Mouse (Mus musculus) adrenal gland, adult 2 months (tissue): ENCODE results near the gene Zbtb7b. TPM values are rescaled to one million over a fixed set of nuclear protein-coding genes. Genes with fewer than 3 reads are reported as not detected.

Experiments used
- DNase-seq: peaks from one replicate; pipeline ENCODE4 v3.0.0; 2021
- polyA plus RNA-seq: library from polyadenylated mRNA; depleted of rRNA; stranded (reverse); fragments of >200 nt; gene quantifications from 2 replicates; pipeline ENCODE4 v1.2.3, GENCODE M21; 2012
- total RNA-seq, 2 experiments: library from RNA; stranded (reverse); gene quantifications; 2 replicates each; pipeline ENCODE4 v1.2.3; 2021

The Zbtb7b gene
- total and polyA plus RNA-seq, 3 experiments = 84.0 to 121 (median 102) TPM

DNA sequence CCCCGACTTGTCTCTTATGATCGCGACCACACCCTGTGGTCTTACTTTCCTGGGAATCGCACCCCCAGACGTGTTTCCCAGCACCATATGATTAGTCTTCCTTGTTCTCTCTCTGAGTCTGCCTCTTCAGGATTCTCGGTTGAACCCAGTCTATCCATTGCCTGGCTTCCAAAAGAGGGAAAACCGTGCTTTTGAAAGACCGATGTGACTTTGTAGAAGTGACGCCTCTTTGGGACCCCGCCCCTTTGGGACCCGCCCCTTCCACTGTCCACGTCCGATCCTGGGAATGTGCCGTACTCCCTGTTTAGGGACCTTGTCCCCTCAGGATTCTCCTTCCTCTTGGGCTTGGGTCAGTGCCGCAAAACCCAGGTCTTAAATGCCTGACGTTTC, 24.3 kb upstream of the Zbtb7b start:
- DNase-seq = peak; percentile 90

DNA sequence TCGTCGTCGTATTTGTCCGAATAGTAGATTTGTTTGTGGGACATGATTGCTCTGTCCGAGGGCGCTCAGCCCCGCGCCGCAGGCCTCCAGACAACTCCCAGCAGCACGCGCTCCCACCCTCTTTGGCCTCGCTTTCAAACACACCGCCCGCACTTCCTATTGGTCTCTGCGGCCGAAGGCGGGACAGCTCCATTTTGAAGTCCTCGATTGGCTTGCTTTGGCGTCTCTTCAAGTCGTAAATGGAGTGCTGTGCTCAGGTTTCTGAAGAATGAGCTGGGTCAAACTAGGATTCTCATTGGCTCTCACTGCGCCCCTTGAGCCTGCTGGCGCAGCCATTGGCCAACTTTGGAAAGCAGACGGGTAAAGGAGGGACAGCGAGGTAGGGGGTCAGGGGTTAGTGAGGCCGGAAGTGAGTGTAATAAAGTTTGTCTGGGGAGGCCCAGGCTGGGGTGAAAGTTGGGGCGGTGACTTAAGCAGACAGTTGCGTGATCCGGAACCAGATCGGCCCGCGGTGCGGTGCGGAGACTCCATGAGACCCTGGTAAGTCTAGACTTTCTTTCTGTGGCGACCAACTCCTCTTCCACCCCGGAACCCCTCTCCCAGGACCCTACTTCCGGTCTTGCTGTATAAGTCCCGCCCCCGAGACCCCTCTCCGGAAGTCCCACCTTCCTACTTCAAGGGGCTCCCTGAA, 23.7 kb upstream of the Zbtb7b start, which contains the start of the genes Cks1b and Shc1:
TSS of gene Cks1b (minus strand) at position 214 of the 691 bp plus-strand sequence.
TSS of gene Shc1 (plus strand) at position 274 of the 691 bp plus-strand sequence.
- DNase-seq = peak; percentile 96

DNA sequence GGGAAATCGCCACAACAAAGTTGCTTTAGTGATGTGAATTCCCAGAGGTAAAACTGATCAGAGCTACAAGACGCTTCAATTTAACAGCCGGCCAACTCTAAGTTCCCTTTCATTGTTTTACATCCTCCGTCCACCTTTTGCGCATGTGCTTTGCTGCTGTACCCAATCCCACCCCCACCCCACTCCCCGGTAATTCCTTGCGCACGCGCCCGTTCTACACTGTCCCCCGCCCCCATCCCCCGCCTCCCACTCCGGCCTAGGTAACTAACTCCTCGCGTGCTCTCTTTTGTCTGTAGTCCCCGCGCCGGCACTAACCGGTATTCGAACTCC, 23.2 kb upstream of the Zbtb7b start:
- DNase-seq = no peak

DNA sequence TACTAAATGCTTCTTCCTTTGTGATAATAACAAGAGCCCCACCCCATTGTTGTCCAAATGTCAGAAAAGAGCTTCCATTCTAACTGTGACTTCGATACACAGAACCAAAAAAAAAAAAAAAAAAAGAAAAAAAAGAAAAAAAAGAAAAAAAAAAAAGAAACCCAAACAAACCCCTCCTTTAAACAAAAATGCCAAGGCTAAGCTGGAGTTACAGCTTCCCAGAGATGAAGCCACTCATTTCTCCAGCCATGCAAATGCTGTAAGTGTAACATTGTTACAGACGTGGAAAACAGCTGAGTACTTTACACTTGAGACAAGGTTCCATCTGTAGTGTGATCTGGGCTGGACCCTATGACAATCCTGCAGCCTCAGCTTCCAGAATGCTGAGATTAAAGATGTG, 22.6 kb upstream of the Zbtb7b start:
- DNase-seq = no peak

DNA sequence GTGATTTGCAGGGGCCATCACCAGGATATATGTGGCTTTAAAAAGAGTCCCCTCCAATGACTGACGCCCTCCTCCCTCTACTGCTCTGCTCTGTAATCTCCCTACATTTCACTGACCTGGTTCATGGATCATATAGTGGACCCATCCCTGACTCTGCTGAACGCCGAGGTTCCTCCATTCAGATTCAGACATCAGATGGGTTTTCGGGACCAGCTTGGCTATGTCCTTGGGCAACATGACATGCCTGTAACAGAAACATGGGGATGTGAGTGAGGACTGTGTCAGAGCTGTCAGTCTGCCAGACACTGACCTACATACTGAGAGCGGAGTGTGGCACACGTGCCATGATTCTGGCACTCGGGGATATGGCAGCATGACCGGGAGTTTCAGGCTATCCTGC, 21.6 kb upstream of the Zbtb7b start:
- no peak for DNase-seq

DNA sequence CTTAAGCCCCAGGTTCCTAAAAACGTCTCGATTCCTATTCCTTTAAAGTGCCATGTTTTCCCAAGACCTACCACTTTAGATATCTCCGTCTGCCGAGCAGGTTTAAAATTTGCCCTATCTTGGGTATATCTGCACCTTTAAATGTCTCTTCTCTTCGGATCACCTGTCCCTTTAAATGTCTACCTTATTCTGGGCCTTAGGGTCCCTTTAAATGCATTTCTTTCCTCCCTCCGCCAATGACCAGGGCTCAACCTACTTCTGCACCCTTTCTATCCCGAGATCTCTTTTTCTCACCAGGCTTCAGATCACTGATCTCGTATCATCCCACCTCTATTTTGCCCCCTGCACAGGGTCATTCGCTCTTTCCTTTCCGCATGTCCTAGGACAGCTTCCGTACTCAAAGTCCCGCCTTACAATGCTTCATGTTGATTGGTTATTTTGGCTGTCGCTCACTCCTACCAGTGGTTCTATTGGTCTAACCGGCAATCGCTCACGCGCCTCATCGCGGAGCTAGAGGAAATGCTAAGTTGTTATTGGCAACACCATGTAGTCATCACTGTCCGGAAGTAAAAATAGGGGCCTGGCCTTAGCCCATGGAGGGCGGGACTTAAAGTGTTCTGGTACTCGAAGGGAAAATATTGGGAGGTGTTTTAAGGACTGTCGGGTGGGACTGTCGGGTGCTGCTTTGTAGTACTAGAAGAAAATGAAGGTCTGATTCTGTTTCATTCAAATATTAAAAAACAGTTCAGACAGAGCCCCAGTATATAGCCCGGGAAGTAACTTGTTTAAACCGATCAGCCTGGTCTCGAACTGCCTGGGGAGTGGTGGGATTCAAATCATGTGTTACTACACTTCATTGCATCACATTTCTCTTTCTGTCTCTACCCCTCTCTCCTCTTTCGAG, 17.2 kb upstream of the Zbtb7b start, which contains the start of gene Flad1:
TSS of gene Flad1 (minus strand) at position 381 of the 904 bp plus-strand sequence.
- DNase-seq = peak; percentile 99

DNA sequence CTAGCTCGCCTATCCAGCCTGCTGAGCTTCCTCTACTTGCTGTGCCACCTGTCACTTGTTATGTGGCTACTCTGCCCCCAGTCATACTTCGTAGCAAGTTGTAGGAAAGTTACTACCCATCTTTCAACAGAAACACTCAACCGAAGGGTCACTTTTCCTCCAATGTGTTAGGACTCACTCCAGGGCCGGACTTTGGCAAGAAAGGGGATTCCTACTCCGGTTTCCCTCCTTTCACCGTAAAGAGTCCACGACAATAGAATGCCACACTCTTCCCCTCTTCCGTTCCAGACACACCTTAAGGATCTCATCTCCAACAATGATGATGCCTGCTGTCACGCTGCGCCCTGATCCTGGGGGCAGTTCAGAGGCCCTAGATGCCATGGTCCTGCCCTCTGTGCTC, 16.3 kb upstream of the Zbtb7b start:
- no peak for DNase-seq

DNA sequence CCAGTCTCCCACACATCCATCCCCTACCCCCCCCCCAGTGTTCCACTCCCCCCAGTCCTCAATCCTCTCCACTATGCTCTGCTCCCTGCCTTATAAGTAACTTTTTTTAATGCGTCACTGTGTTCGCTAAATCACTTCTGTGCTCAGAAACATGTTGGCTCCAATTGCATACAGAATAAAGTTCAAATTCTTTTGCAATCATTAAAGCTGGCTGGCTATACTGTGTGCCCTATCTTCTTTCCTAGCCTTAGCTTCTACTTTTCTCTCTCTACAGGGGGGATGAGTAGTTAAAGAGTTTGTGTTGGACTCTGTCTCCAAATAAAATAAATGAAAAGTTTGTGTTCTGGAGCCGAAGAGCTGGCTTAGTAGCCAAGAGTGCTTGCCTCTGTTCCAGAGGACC, 15.1 kb upstream of the Zbtb7b start:
- no peak for DNase-seq

DNA sequence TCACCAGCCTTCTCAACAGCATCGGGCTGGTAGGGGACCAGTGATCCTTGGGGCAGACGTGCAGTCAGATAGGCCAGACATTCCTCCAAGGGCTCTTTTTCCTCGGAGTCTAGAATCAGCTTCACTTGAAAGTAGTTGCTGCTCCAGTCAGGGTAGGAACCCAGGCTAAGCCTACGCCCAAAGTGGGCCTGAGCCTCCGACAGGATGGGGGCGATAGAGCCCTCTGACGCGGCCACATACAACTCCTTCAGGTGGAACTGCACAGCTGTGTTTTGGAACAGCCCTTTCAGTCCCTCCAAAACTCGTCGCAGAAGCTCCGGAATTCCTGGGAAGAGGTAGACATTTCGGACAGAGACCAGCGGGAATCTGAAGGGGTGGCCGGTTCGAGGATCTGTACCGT, 13.9 kb upstream of the Zbtb7b start:
- no peak for DNase-seq

DNA sequence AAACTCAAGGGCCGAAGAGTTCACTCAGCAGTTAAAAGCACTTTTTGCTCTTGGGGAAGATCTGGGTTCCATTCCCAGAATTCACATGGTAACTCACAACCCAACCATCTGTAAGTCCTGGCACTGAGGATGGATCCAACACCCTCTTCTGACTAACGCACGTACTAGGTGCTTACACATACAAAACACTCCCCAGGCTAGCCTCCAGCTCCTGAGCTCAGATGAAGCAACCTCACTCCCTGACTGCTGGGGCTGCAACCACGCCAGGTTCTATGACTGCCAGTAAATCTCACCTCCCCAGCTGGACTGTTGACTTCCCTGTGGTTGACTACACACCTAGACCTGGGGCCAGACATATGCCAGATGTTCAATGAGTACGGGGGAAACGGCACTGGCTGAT, 12.3 kb upstream of the Zbtb7b start:
- no peak for DNase-seq

DNA sequence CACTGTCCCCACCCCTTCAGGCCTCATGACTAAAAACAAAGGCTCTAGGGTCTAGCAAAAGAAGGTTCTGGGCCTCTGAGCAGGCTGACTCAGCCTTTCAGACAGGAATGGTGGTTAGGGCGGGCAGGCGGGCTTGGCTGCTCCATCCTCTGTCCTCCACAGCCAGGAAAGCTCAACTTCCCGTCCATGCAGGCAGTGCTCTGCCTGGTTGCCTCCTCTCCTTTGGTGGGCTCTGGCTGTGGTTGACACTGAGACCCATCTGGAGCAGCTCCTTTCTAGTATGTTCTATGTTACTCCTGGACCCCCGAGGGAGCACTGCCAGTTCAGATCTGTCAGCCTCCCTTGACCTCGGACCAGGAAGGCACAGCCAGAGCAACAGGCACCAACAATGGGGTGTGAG, 8.1 kb upstream of the Zbtb7b start, which contains the start of gene Lenep:
TSS of gene Lenep (minus strand) at position 101 of the 400 bp plus-strand sequence.
- DNase-seq = no peak

DNA sequence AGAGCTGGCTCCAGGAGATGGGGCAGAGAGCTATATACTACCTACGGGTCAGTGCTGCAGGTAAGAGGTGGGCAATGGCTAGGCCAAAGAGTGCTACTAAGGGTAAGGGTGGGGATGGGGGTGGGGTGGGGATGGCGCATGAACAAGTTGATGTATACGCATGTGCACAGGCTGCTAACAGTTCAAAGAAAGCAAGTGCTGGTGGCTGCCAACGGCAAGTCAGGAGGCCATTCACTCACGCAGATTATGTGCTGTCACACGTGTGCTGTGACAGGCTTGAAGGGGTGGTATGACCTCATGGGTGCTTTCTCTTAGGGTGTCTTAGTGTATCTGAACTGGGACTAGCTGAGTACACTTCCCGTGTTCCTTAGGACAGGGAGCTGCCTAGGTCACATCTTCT, 6.8 kb upstream of the Zbtb7b start:
- DNase-seq = no peak

DNA sequence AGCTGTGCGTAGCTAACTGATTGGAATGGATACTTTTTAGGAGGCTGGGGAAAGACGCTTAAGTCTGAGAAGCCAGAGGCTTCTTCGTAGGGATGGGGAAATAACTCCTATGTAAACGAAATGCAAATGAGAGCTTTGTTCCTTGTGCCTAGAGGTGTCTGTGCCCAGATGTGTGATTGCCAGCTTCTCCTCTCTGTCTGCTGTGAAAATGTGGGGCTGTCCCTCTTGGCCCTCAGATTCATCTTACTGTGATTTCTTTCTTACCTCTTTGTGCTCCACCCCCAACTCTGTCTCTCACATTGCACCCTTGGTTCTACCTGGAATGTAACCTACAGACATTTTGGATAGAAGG, 2.1 kb upstream of the Zbtb7b start:
- no peak for DNase-seq

DNA sequence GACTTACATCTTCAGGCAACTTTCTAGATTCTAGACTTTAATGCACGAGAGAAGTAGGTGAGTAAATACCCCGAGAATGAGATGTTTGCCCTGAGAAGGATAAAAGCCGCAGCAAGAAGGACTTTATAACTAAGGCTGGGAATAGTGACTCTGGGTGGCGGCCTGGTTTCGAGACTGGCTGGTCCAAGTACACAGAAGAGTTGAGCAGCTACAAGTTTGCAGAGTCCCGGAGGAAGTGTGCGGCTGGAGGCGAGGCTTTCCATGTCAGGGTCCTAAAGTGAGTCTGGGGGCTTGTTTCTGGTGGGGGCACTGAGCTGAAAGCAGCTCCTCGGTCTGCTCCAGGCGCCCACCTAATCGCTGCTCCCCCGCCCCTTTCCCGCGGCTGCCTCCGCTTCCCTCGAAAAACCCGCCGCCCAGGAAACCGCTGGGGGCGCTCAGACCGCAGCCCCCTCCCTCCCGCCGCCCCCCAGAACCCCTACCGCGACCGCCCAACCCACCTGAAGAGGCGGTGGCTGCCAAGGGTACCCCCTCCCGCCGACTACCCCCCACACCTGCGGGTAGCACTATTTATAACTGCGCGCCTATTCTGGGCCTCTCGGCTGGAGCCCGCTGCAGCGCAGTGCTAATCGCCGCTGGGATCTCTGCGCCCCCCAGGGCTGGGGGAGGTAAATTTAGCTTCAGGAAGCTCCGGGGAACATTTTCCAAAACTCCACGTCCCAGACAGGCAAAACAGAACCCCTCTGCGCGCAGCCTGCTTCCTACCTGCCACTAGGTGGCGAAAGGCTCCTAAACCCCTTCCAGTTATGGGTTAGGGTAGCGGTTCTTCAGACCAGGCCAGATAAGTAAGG, 1.5 kb upstream of the Zbtb7b start:
- DNase-seq = peak; percentile 82

DNA sequence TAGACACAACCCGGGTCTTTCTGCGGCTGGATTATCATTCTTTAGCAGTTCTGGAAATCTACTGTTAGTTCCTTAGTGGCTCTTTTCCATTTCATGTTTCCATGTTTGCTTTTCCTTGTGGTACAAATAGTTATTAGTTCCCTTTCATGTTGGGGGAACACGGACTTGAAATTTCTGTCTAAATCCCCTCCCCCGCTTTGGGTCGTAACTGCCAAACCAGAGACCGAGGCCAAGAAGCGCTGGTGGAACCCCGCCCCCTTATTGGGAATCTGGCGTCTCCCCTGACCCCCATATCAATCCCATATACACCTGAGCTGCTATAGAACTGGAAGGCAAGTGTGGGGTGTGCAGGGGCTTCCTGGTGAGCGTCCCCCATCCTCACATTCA, 836 bp upstream of the Zbtb7b start:
- DNase-seq = peak; percentile 56

DNA sequence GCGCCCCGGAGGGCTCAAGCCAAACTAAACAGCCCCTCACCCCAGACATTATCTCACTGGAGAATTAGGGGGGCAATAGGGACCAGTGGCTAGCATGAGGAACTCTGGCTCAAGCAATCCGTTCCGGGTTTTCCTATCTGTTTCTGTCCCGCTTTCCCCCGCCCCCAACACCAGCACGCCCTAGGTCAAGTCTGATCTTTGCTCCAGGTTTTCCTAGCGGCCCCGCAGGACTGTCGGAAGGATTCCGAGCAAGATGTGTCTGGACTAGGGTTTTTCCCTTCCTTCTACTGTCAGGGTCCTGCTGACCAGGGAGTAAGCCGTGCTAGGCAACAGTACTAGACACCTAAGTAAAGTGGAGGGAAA, 299 bp upstream of the Zbtb7b start:
- DNase-seq = peak; percentile 90

DNA sequence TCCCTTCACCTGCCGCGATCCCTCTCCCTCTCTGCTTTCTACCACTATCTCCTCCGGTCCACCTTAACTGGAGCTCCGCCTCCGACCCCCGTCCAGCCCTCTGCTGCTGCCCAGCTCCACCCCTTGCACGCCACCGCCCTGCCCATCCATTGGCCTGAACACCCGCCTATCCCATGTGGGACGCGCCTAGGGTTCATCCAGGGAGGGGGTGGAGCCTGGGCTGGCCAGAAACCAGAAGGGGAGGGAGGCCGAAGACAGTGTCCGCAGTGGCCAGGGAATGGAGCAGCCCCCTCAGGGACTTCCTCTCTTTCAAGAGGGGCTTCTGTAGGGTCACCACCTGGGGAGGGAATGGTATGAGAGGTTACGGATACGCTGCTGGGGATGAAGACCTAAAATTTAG, 971 bp downstream of the Zbtb7b start:
- peak; percentile 100 for DNase-seq

DNA sequence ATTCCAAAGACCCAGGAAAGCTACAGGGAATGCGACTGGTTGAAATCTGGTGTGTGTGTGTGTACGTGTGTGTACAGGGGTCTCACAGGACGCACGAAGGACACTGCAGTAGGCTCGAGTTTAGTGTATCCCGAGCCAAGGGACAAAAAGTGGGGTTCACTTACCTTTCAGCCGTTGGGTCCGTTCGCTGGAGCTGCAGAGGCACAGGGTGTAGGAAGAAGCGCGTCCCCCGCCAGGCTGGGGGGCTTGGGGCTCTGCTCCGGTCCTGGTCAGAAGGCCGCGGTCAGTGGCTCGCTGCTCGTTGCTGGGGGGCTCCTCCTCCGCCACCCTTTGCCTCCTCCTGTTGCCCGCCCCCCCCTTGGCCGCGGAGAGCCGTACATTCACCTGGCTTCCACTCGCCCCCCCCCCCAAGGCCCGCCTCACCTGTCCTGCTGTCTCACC, 1.7 kb downstream of the Zbtb7b start:
- peak; percentile 68 for DNase-seq

DNA sequence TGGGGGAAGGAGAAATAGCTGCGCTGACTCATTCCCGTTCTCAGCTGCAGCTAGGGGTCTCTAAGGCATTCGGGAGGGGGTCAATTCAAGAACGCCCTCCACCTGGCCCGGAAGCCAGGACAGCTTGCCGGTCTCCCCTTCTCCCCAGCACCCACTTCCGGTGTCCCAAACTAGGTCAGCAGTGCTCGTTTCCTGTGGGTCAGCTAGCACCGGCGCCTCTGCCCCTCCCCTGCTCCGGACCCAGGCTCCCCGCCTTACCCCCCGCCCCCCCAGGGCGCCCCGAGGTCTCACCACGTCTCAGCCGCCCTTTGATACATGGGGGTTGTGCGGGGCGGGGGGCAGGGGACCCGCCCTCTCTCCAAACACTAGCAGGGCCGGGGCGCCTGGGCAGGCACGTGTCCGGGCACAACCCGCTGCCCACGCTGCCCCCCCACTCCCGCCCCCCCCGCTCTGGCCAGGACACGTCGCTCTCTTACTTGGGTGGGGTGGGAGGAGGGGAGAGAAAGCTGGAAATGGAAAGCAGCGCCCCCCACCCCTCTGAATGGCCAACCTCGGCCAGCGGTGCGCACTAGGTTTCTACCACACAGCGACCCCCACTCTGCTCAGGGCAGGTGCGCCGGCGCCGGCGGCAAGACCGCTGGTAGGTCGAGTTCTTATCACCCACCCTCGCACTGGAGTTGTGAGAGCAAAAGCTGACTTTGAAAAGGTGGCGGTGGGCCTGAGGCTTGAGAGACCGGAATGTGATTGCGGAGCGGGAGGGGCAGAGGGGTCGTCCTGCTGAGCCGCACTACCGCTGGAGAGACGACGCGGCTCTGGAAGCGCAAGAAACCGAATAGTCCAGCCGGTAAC, 2.7 kb downstream of the Zbtb7b start:
- DNase-seq = peak; percentile 91

DNA sequence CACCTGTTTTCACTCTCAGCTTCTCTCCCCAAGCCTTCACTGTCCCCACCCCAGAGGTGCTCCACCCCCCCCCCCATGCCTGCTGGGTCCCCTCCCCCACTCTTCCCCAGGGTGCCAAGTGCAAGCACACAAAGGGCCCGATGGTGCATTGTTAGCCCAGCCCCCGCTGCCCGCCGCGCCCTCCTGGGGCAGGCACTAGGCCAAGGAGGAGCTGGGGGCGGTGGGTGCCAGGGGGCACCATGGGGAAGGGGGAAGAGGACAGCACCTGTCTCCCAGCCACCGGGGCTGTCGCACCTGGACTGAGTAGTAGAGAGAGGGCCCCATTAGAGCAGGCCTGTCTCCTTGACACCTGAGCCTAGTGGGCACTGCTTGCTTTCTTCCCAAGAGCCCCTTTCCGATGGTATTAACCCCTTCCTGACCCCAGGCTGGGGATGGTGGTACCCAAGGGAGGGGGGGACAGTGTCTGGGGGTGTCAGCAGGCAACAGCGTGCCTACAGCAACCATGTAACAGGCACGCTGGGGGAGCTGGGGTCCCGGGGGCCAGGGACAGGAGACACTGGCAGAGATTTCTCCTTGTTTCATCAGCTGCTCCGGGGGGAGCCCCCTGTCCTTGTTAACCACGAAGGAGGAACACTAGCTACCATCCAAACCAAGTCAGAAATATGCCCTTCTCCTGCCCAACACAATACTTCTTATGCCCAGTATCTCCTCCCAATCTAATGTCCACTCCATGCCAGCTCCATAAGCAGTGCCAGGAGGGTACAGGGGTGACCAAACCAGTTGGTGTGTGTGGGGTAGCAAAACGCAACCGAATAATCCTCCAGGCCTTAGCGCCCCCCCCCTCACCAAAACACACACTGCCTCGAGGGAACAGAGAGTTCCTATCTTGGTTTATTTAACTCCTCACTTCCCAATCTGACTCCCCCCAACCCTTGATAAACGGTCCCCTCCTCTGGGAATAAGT, 3.6 kb downstream of the Zbtb7b start:
- peak; percentile 68 for DNase-seq
